Mouse (Mus musculus) urinary bladder, postnatal 25 days (tissue): ENCODE data around the gene Ppih.
A peak's percentile ranks its signal among the peaks of the same experiment; 100 is the strongest.

ENCODE experiments used
- DNase-seq: peaks from one replicate; pipeline ENCODE4 v3.0.0; 2022; ENCODE audit warnings: low spot score

The Ppih gene

GRCm38 (mm10) chr4:119320131-119320830 is at the start of gene Ppih:
Gene Ppih (minus strand): TSS chr4:119320546.
- DNase-seq: peak; percentile 94

GRCm38 (mm10) chr4:119369460-119369859 is 49.1 kb upstream of the Ppih start:
- no peak for DNase-seq

- no peak for DNase-seq
Measured at GRCm38 (mm10) chr4:119366758-119367526, 46.6 kb upstream of the Ppih start.

- DNase-seq: no peak
Measured at GRCm38 (mm10) chr4:119362231-119362630, 41.9 kb upstream of the Ppih start.

- peak; percentile 5 for DNase-seq
Measured at GRCm38 (mm10) chr4:119359196-119359971, 39.0 kb upstream of the Ppih start.

GRCm38 (mm10) chr4:119345508-119345907 is 25.2 kb upstream of the Ppih start:
- DNase-seq: no peak

GRCm38 (mm10) chr4:119338861-119339361 is 18.6 kb upstream of the Ppih start:
- DNase-seq: peak; percentile 40

- DNase-seq: no peak
Measured at GRCm38 (mm10) chr4:119338422-119338821, 18.1 kb upstream of the Ppih start.

GRCm38 (mm10) chr4:119333487-119333886 is 13.1 kb upstream of the Ppih start:
- no peak for DNase-seq

GRCm38 (mm10) chr4:119320896-119321550 is 677 bp upstream of the Ppih start:
- no peak for DNase-seq

GRCm38 (mm10) chr4:119313756-119314155 is 6.6 kb downstream of the Ppih start:
- DNase-seq: no peak

- no peak for DNase-seq
Measured at GRCm38 (mm10) chr4:119305418-119305817, 14.9 kb downstream of the Ppih start.

- DNase-seq: no peak
Measured at GRCm38 (mm10) chr4:119303291-119303690, 17.1 kb downstream of the Ppih start.

- DNase-seq: no peak
Measured at GRCm38 (mm10) chr4:119301777-119302176, 18.6 kb downstream of the Ppih start.

GRCm38 (mm10) chr4:119300761-119301160 is 19.6 kb downstream of the Ppih start:
- DNase-seq: no peak

- DNase-seq: no peak
Measured at GRCm38 (mm10) chr4:119297361-119297760, 23.0 kb downstream of the Ppih start.

- no peak for DNase-seq
Measured at GRCm38 (mm10) chr4:119295134-119295453, 25.3 kb downstream of the Ppih start.

- peak; percentile 99 for DNase-seq
Measured at GRCm38 (mm10) chr4:119294415-119295133, 25.8 kb downstream of the Ppih start, which contains the start of gene Ybx1. Gene Ybx1 (minus strand): TSS chr4:119294604.

GRCm38 (mm10) chr4:119293574-119294258 is 26.6 kb downstream of the Ppih start:
- peak; percentile 8 for DNase-seq

- peak; percentile 29 for DNase-seq
Measured at GRCm38 (mm10) chr4:119292771-119293573, 27.4 kb downstream of the Ppih start.
